Mouse (Mus musculus) hindbrain, embryonic 12.5 days (tissue): ENCODE measurements around the gene Bcl3. TPM values are rescaled to one million over a fixed set of nuclear protein-coding genes. Genes with fewer than 3 reads are reported as not detected.

Source experiments
- ATAC-seq: fragments of 200-750 bp; cut with Nextera tagmentation; 2 replicates; pipeline ENCODE4 v1.8.0; 2017; ENCODE audit warnings: moderate TSS enrichment; ENCODE audit not compliant: low FRiP score
- H3K27ac ChIP-seq: fragments of 300-500 bp; sonication (generic); 2 replicates; pipeline ENCODE4 v1.5.1; 2016; ENCODE audit warnings: mild to moderate bottlenecking
- H3K27me3 ChIP-seq: fragments of 300-500 bp; sonication (generic); 2 replicates; pipeline ENCODE4 v1.6.1; 2016; ENCODE audit warnings: mild to moderate bottlenecking
- H3K36me3 ChIP-seq: fragments of 300-500 bp; sonication (generic); 2 replicates; pipeline ENCODE4 v1.6.1; 2016; ENCODE audit warnings: mild to moderate bottlenecking
- H3K4me1 ChIP-seq: fragments of 300-500 bp; sonication (generic); 2 replicates; pipeline ENCODE4 v1.6.1; 2016
- H3K4me2 ChIP-seq: fragments of 300-500 bp; sonication (generic); replicated peaks from 2 replicates; pipeline ENCODE4 v1.6.1; 2016; ENCODE audit warnings: mild to moderate bottlenecking
- H3K4me3 ChIP-seq: fragments of 300-500 bp; sonication (generic); 2 replicates; pipeline ENCODE4 v1.5.1; 2016; ENCODE audit warnings: mild to moderate bottlenecking
- H3K9ac ChIP-seq: fragments of 300-500 bp; sonication (generic); 2 replicates; pipeline ENCODE4 v1.6.1; 2016; ENCODE audit warnings: mild to moderate bottlenecking, moderate library complexity
- H3K9me3 ChIP-seq: fragments of 300-500 bp; sonication (generic); replicated peaks from 2 replicates; pipeline ENCODE4 v1.6.1; 2016; ENCODE audit warnings: mild to moderate bottlenecking
- WGBS: fragments of 180-500 bp; shearing (Covaris S2); methylation state at CpG from one replicate; pipeline ENCODE4 v1.1.7; 2016; 5-methylcytosine and 5-hydroxymethylcytosine counted together
- polyA plus RNA-seq: library from polyadenylated mRNA; unstranded; fragments of >200 nt; fragmentation: Nextera tagmentation; extraction: Ambion mirVana; gene quantifications from 2 replicates; pipeline ENCODE4 v1.2.1, GENCODE M21; 2016

The Bcl3 gene
- polyA plus RNA-seq, 1 experiment from 2014 or later, result 1.1 TPM

DNA sequence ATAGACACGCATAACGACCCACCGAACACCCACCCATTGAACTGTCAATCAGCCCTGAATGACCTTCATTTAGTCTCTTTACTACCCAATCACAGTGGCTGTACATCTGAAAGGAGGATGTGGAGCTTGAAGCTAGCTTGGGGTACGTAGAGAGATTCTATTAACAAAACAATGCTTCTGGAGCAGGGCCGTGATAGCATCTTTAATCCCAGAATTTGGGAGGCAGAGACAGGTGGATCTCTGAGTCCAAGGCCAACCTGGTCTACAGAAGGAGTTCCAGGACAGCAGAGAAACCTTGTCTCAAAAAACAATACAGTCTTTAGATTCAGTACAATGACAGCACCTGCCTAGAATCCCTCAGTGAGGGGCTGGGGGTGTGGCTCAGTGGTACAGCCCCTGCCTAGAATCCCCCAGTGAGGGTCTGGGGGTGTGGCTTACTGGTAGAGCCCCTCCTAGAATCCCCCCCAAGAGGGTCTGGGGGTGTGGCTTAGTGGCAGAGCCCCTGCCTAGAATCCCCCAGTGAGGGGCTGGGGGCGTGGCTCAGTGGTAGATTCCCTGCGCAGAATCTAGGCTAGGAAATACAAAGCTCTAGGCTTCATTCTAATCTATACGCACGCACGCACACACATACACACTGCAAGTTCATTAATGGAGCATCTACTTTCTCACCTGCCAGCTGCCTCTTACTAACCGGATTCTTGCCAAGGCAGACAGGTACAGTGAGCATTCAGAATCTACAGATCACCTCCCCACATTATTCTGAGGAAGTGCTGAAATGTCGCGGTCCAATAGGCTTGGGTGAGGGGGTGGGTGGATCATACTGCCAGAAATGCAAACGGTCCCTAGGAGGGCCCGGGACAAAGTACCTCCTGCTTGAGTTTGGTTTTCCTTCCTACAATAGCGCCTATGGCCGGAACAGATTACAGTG, 7.0 kb downstream of the Bcl3 start:
- Histone ChIP-seq H3K27ac (no peak overlapping the region), H3K36me3 (no peaks in the 10 kb centered on the region), H3K4me3 (peak overlapping the region; percentile 36), H3K9me3 (0 out of 2 replicates have a peak, but pooled peaks cover 4% of the 10 kb centered on the region), H3K27me3 (peaks cover 79% of the 10 kb centered on the region), H3K4me2 (peak overlapping the region; percentile 64), H3K9ac (peak overlapping the region; percentile 45), H3K4me1 (peaks cover 29% of the 10 kb centered on the region)
- ATAC-seq, result peak; percentile 36
- 21% methylated on average over 17 of the region's 17 CpGs for WGBS

DNA sequence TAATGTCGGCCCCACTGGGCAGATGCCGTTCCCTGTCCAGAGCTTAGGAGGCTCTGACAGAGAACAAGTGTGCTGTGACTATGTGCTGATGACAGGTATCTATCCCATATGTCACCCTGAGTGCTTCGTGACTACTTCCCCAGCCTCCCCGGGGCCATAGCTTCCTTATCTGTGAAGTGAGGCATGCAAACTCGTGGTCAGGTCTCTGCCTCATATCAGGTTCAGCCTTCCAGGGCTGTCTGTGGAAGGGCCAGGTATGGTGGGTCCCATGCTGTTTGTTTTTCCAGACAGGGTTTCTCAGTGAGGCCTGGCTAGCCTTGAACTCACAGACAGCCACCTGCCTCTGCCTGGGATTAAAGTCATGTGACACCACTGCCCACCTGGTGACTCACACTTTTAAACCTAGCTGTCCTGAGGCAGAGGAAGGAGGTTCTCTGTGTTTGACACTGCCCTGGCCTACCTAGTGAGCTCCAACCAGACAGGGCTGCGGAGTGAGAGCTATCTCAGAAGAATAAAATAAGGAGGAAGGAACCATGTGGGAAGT, 8.9 kb downstream of the Bcl3 start:
- H3K9ac ChIP-seq, result no peak overlapping the region
- H3K9me3 ChIP-seq, result 0 out of 2 replicates have a peak, but pooled peaks cover 4% of the 10 kb centered on the region
- no peak for ATAC-seq
- H3K4me2 ChIP-seq, result no peak overlapping the region
- 81% methylated on average over 6 of the region's 6 CpGs for WGBS
- H3K4me1 ChIP-seq, result peaks cover 34% of the 10 kb centered on the region
- no peaks in the 10 kb centered on the region for H3K36me3 ChIP-seq
- no peak overlapping the region for H3K27ac ChIP-seq
- H3K4me3 ChIP-seq, result no peak overlapping the region
- H3K27me3 ChIP-seq, result peaks cover 83% of the 10 kb centered on the region

DNA sequence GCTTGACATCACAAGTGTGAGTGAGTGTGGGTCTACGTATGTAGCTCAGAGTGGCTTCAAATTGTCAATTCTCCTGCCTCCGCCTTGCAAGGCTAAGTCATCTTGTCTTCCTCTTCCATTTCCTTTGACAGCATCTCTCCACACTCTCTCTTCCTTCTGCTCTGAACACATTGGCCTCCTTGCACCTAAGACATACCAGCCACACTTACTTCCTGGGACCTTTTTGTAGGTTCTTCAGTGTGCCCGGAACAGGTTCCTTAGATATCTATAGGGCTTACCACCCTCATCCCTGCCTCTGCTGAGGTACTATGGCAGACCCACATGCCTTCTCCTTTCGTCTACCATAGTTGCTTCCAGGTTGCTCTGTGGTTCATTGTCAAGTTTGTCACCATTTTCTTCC, 9.4 kb downstream of the Bcl3 start:
- Histone ChIP-seq H3K27me3 (peaks cover 86% of the 10 kb centered on the region), H3K4me3 (no peak overlapping the region), H3K36me3 (no peaks in the 10 kb centered on the region), H3K27ac (no peak overlapping the region), H3K9ac (no peak overlapping the region), H3K4me1 (peaks cover 33% of the 10 kb centered on the region), H3K9me3 (0 out of 2 replicates have a peak, but pooled peaks cover 4% of the 10 kb centered on the region), H3K4me2 (no peak overlapping the region)
- ATAC-seq, result no peak
- WGBS, result 79% methylated on average over 4 of the region's 4 CpGs

DNA sequence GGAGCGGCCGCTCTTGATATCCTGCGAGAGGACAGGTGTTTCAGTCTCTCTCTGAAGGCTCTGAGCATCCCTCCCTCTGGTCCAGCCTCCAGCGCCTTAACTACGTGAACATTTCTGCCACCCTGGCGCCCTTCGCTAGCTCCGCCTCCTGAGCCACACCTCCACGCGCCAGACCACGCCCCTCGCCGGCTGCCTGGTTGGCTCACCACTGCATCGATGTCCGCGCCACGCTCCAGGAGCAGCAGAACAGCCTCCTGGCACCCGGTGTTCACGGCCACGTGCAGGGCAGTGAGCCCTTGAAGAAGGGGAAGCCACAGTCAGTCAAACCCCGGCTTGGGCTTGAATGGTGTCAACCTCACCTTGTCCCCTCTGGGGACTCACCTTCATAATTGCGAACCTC, 11.5 kb downstream of the Bcl3 start:
- Histone ChIP-seq H3K36me3 (no peaks in the 10 kb centered on the region), H3K4me1 (peaks cover 15% of the 10 kb centered on the region), H3K9ac (no peak overlapping the region), H3K4me3 (peak overlapping the region; percentile 21), H3K9me3 (0 out of 2 replicates have a peak, but pooled peaks cover 4% of the 10 kb centered on the region), H3K27ac (no peak overlapping the region), H3K4me2 (peak overlapping the region; percentile 32), H3K27me3 (peaks cover 81% of the 10 kb centered on the region)
- 3% methylated on average over 22 of the region's 22 CpGs for WGBS
- ATAC-seq, result no peak; the same call in 1 of the 2 replicates

DNA sequence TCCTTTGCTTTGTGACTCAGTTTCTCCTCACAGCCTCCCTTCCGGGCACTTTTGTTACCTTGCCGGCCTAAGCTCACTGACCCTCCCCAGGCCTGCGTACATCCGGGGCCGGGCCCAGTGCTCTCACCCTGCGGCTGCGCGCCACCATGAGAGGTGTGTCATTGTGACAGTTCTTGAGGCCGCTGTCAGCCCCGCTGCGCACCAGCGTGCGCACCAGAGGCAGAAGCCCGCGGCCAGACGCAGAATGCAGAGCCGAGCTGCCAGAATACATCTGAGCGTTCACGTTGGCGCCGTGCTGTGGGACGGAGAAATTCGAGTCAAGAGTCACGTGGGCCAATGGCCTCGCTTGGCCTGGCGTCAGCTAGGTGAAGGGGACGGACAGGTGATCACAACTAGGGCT, 13.2 kb downstream of the Bcl3 start:
- Histone ChIP-seq H3K9me3 (no peaks in the 10 kb centered on the region), H3K4me2 (peak overlapping the region; percentile 49), H3K4me1 (peaks cover 11% of the 10 kb centered on the region), H3K9ac (no peak overlapping the region), H3K4me3 (peak overlapping the region; percentile 27), H3K27me3 (peaks cover 77% of the 10 kb centered on the region), H3K27ac (no peak overlapping the region), H3K36me3 (no peaks in the 10 kb centered on the region)
- 2% methylated on average over 27 of the region's 27 CpGs for WGBS
- ATAC-seq, result peak; percentile 61

DNA sequence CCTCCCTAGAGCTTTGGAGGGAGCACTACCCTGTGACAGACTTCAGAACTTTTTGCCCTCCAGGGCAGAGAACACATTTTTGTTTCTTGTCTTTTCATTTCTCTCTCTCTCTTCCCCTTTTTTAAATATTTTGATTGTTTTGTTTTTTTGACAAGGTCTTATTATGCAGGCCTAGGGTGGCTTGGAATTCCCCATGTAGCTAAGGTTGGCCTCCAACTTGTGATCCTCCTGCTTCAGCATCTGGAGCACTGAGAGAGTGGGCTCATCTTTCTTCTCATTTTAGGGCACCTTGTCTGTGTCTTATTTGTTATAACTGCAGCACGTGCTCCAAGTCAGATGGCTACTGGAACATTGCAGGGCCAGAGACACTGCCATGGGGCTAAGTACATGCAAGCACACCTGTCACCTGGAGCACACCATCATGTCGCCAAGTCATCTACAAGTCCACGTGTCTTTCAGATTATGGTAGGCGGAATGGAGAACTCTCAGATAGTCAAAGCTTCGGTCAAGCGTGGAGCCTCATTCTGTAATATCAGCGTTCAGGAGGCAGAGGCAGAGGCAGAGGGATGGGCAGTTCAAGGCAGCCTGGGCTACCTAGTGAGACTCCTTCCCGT, 16.1 kb downstream of the Bcl3 start:
- no peaks in the 10 kb centered on the region for H3K36me3 ChIP-seq
- H3K4me2 ChIP-seq, result no peak overlapping the region
- peaks cover 11% of the 10 kb centered on the region for H3K4me1 ChIP-seq
- no peak overlapping the region for H3K4me3 ChIP-seq
- no peak for ATAC-seq
- H3K9ac ChIP-seq, result no peak overlapping the region
- 79% methylated on average over 8 of the region's 8 CpGs for WGBS
- no peak overlapping the region for H3K27ac ChIP-seq
- H3K9me3 ChIP-seq, result no peaks in the 10 kb centered on the region
- H3K27me3 ChIP-seq, result peaks cover 58% of the 10 kb centered on the region

DNA sequence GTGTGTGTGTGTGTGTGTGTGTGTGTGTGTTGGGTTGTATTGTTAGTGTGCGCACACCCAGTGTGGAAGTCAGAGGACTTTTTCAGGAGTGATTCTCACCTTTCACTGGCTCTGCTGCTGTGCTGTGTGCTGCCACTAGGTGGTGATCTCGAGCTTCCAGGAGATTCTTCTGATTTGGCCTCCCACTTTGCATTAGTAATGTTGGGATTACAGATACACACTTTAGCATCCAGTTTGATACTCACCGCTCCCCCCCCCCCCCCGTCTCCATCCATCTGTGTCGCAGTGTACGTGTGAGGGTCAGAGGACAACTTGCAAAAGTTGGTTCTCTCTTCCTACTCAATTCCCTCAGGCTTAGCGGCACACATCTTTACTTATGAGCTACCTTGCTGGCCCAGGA, 19.6 kb downstream of the Bcl3 start:
- 20% methylated on average over 7 of the region's 7 CpGs for WGBS
- H3K27ac ChIP-seq, result no peak overlapping the region
- H3K4me2 ChIP-seq, result no peak overlapping the region
- H3K9me3 ChIP-seq, result no peaks in the 10 kb centered on the region
- H3K36me3 ChIP-seq, result no peaks in the 10 kb centered on the region
- no peaks in the 10 kb centered on the region for H3K4me1 ChIP-seq
- H3K9ac ChIP-seq, result no peak overlapping the region
- no peak overlapping the region for H3K4me3 ChIP-seq
- peaks cover 24% of the 10 kb centered on the region for H3K27me3 ChIP-seq
- no peak for ATAC-seq

DNA sequence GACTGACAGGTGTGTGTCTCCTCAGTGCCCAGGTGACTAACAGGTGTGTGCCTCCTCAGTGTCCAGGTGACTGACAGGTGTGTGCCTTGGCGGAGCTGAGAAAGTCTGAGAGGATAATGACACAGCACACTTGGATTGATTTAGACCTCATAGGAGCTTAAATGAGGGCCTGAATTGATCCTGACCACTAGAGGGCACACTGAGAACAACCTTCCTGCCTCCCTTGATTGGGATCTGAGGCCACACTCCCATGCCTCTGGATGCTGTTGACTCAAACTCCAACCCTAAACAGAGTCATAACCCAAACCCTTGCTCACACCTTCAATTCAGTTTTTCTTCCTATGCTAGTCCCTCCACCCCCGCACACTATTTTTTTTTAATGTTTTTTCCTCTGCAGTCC, 21.8 kb downstream of the Bcl3 start:
- no peak overlapping the region for H3K9ac ChIP-seq
- H3K4me2 ChIP-seq, result no peak overlapping the region
- H3K4me3 ChIP-seq, result no peak overlapping the region
- no peak for ATAC-seq
- H3K27ac ChIP-seq, result no peak overlapping the region
- 0 out of 2 replicates have a peak, but pooled peaks cover 3% of the 10 kb centered on the region for H3K4me1 ChIP-seq
- no peaks in the 10 kb centered on the region for H3K9me3 ChIP-seq
- 26% methylated on average over 2 of the region's 2 CpGs for WGBS
- H3K27me3 ChIP-seq, result peaks cover 34% of the 10 kb centered on the region
- H3K36me3 ChIP-seq, result no peaks in the 10 kb centered on the region

DNA sequence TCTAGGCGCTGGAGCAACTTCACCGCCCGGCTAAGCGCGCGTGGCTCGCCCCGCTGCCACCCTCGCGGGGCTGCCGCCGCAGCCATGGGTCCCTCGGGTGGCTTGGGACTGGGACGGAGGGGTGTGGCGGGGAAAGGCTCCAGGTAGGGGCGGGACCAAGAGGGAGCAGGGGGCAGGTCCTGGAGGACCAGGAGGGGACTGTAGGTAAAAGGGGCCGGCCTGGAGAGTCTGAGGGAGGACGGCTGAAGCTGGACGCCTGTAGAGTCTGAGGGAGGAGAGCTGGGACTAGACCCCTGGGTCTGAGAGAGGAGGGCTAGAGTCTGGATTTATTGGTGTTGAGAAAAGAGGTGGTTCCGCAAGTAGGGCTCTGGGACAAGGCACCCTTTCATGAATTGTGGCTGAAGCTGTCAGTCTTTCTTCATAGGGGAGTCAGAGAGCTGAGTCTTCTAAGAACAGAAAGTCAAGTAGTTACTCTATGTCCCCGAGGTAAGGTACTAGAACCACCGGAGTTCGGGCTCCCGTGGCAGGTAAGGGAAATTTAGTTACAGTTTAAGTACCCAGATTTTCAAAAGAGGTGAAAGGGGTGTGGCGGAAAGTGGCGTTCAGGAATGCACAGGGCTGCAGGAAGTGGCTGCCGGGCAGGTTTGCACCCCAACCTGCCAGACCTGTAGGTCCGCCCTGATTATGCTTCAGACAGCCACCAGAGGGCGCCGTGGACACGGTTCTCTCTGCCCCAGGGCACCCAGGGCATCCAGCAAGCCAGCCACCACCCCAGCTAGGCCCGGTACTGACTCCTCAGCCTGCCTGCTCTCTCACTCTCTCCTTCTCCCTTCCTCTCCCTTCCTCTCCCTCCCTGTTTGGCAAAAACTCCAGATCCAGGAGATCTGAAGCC, 25.6 kb downstream of the Bcl3 start, which contains the start of gene Cblc:
Gene Cblc, minus strand, starts transcription at position 113 of the 892 bp plus-strand sequence.
- WGBS, result 5% methylated on average over 32 of the region's 32 CpGs
- Histone ChIP-seq H3K27me3 (peaks cover 36% of the 10 kb centered on the region), H3K36me3 (no peaks in the 10 kb centered on the region), H3K4me3 (no peak within 1 kb of the TSS; the same call in 1 of the 2 replicates), H3K27ac (no peak within 1 kb of the TSS; the same call in 1 of the 2 replicates), H3K4me2 (peak within 1 kb of the TSS; percentile 20; the same call in 1 of the 2 replicates), H3K9ac (no peak within 1 kb of the TSS), H3K4me1 (0 out of 2 replicates have a peak, but pooled peaks cover 3% of the 10 kb centered on the region), H3K9me3 (no peaks in the 10 kb centered on the region)
- peak; percentile 37; the same call in 1 of the 2 replicates for ATAC-seq

DNA sequence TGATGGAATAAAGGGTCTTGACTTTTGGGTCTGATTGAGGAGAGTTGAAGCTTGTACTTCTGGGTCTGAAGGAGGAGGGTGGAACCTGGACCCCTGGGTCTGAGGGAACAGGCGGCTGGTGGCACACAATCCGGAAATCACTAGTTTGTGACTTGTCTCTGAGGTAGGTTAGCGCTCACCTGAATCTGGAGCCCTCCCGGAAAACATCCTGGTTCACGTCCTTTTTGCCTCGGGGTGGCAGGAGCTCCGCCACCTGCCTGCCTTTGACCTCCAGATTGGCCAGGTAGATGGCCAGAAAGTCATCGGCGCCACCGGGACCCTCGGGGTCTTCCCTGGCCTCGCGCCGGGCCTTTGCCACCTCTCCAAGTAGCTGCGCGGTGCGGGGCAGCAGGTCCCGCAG, 26.3 kb downstream of the Bcl3 start:
- no peak for ATAC-seq
- H3K9me3 ChIP-seq, result no peaks in the 10 kb centered on the region
- no peak overlapping the region for H3K9ac ChIP-seq
- H3K4me3 ChIP-seq, result no peak overlapping the region; the same call in 1 of the 2 replicates
- H3K4me2 ChIP-seq, result peak overlapping the region; percentile 20; the same call in 1 of the 2 replicates
- 10% methylated on average over 18 of the region's 18 CpGs for WGBS
- 0 out of 2 replicates have a peak, but pooled peaks cover 3% of the 10 kb centered on the region for H3K4me1 ChIP-seq
- H3K27me3 ChIP-seq, result peaks cover 36% of the 10 kb centered on the region
- no peak overlapping the region; the same call in 1 of the 2 replicates for H3K27ac ChIP-seq
- H3K36me3 ChIP-seq, result no peaks in the 10 kb centered on the region

DNA sequence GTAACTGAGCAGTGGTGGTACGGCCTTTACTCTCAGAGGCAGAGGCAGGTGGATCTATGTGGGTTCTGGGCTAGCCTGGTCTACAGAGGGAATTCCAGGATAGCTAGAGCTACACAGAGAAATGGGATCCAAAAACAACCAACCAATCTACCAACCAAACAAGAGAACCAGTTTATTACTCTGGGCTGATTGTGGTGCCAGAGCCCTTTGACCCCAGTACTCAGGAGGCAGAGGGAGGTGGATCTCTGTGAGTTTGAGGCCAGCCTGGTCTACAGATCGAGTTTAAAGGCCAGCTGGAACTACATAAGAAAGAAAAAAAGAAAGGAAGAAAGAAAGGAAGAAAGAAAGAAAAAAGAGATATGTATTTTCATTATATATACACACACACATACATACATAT, 27.3 kb downstream of the Bcl3 start:
- no peaks in the 10 kb centered on the region for H3K36me3 ChIP-seq
- H3K9me3 ChIP-seq, result no peaks in the 10 kb centered on the region
- no peak for ATAC-seq
- no peak overlapping the region for H3K27ac ChIP-seq
- no peak overlapping the region for H3K9ac ChIP-seq
- 0 out of 2 replicates have a peak, but pooled peaks cover 3% of the 10 kb centered on the region for H3K4me1 ChIP-seq
- H3K27me3 ChIP-seq, result peaks cover 44% of the 10 kb centered on the region
- H3K4me3 ChIP-seq, result no peak overlapping the region
- WGBS, result 64% methylated on average over 2 of the region's 2 CpGs
- no peak overlapping the region for H3K4me2 ChIP-seq
